Mouse (Mus musculus) limb, embryonic 13.5 days (tissue): ENCODE results near the gene Sorbs2. TPM values are rescaled to one million over a fixed set of nuclear protein-coding genes. Genes with fewer than 3 reads are reported as not detected.
A peak's percentile ranks its signal among the peaks of the same experiment; 100 is the strongest.

Experiments used
- ATAC-seq: fragments of 200-750 bp; cut with Nextera tagmentation; 2 replicates; pipeline ENCODE4 v1.8.0; 2017; ENCODE audit warnings: low read depth, moderate number of reproducible peaks, moderate TSS enrichment; ENCODE audit not compliant: low FRiP score
- H3K27ac ChIP-seq: fragments of 300-500 bp; sonication (generic); 2 replicates; pipeline ENCODE4 v1.5.1; 2015; ENCODE audit warnings: inconsistent platforms, mild to moderate bottlenecking, moderate library complexity
- H3K27me3 ChIP-seq: fragments of 300-500 bp; sonication (generic); 2 replicates; pipeline ENCODE4 v1.6.1; 2015; ENCODE audit warnings: mild to moderate bottlenecking, inconsistent platforms
- H3K36me3 ChIP-seq: fragments of 300-500 bp; sonication (generic); 2 replicates; pipeline ENCODE4 v1.6.1; 2015; ENCODE audit warnings: inconsistent platforms, mild to moderate bottlenecking, moderate library complexity
- H3K4me1 ChIP-seq: fragments of 300-500 bp; sonication (generic); 2 replicates; pipeline ENCODE4 v1.6.1; 2015; ENCODE audit warnings: inconsistent platforms
- H3K4me2 ChIP-seq: fragments of 300-500 bp; sonication (generic); replicated peaks from 2 replicates; pipeline ENCODE4 v1.6.1; 2015; ENCODE audit warnings: inconsistent platforms, mild to moderate bottlenecking, moderate library complexity
- H3K4me3 ChIP-seq: fragments of 300-500 bp; sonication (generic); 2 replicates; pipeline ENCODE4 v1.5.1; 2015; ENCODE audit warnings: moderate library complexity, mild to moderate bottlenecking, inconsistent platforms
- H3K9ac ChIP-seq: fragments of 300-500 bp; sonication (generic); 2 replicates; pipeline ENCODE4 v1.6.1; 2015; ENCODE audit warnings: mild to moderate bottlenecking, inconsistent platforms
- H3K9me3 ChIP-seq: fragments of 300-500 bp; sonication (generic); 2 replicates; pipeline ENCODE4 v1.6.1; 2016; ENCODE audit warnings: inconsistent platforms
- WGBS: fragments of 180-500 bp; shearing (Covaris S2); methylation state at CpG from one replicate; pipeline ENCODE4 v1.1.7; 2015; 5-methylcytosine and 5-hydroxymethylcytosine counted together
- polyA plus RNA-seq: library from polyadenylated mRNA; unstranded; fragments of >200 nt; fragmentation: Nextera tagmentation; extraction: Ambion mirVana; gene quantifications from 2 replicates; pipeline ENCODE4 v1.2.1, GENCODE M21; 2015

Sorbs2 gene
- polyA plus RNA-seq, 1 experiment from 2014 or later: 52.4 TPM

- Histone ChIP-seq H3K27ac (no peak overlapping the region), H3K36me3 (peaks cover 19% of the 10 kb centered on the region), H3K4me2 (no peak overlapping the region), H3K9ac (no peak overlapping the region), H3K27me3 (no peaks in the 10 kb centered on the region), H3K9me3 (no peaks in the 10 kb centered on the region), H3K4me3 (no peak overlapping the region), H3K4me1 (no peaks in the 10 kb centered on the region)
- 84% methylated on average over 9 of the region's 9 CpGs for WGBS
- no peak for ATAC-seq
These were observed 268.8 kb downstream of the Sorbs2 start for GRCm38 (mm10) chr8:45776366-45776765.

- no peak for ATAC-seq
- no peak overlapping the region for H3K27ac ChIP-seq
- no peaks in the 10 kb centered on the region for H3K27me3 ChIP-seq
- no peak overlapping the region for H3K9ac ChIP-seq
- H3K4me1 ChIP-seq: no peaks in the 10 kb centered on the region
- H3K36me3 ChIP-seq: peaks cover 19% of the 10 kb centered on the region
- no peaks in the 10 kb centered on the region for H3K9me3 ChIP-seq
- no peak overlapping the region for H3K4me3 ChIP-seq
- 95% methylated on average over 7 of the region's 7 CpGs for WGBS
- H3K4me2 ChIP-seq: no peak overlapping the region
These were observed 269.4 kb downstream of the Sorbs2 start for GRCm38 (mm10) chr8:45776977-45777376.

DNA sequence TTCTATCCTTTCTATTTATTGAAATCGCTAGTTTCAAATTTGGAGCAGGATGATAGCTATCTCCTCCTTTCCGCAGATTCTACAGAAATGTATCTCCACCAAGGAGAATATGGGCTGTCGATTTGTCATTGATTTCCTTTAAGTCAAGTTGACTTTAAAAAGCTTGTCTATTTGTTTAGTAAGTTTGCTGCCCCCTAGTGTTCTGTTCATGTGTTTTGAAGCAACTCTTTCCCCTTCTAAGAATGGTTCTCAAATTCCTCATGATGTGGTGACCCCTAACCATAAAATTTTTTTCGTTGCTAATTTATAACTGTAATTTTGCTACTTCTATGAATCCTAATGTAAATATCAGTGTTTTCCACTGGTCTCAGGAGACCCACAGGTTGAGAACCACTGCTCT lies 273.0 kb downstream of the Sorbs2 start:
- no peaks in the 10 kb centered on the region for H3K4me1 ChIP-seq
- 46% methylated on average over 4 of the region's 4 CpGs for WGBS
- no peak overlapping the region for H3K4me3 ChIP-seq
- no peak overlapping the region for H3K9ac ChIP-seq
- H3K27me3 ChIP-seq: no peaks in the 10 kb centered on the region
- no peak overlapping the region for H3K4me2 ChIP-seq
- no peaks in the 10 kb centered on the region for H3K9me3 ChIP-seq
- no peak for ATAC-seq
- H3K36me3 ChIP-seq: peaks cover 12% of the 10 kb centered on the region; the same call in 1 of the 2 replicates
- no peak overlapping the region for H3K27ac ChIP-seq

GRCm38 (mm10) chr8:45788610-45789009 lies 281.0 kb downstream of the Sorbs2 start:
- Histone ChIP-seq H3K36me3 (peaks cover 20% of the 10 kb centered on the region), H3K4me2 (no peak overlapping the region), H3K27ac (no peak overlapping the region), H3K4me1 (no peaks in the 10 kb centered on the region), H3K9me3 (no peaks in the 10 kb centered on the region), H3K4me3 (no peak overlapping the region), H3K27me3 (no peaks in the 10 kb centered on the region), H3K9ac (no peak overlapping the region)
- 85% methylated on average over 3 of the region's 3 CpGs for WGBS
- no peak for ATAC-seq

DNA sequence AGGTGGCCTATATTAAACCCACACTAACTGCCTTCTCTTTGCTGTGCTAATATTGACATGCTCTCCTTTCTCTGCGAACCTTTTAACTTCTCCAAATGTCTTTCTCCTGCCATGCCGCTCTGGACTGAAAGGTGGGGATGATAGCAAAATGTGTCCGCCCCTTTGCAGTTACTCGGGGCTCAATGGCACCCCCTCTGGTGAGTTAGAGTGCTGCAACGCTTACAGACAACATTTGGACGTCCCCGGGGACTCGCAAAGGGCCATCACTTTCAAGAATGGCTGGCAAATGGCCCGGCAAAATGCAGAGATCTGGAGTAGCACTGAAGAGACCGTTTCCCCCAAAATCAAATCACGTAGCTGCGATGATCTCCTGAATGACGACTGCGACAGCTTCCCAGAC lies 287.3 kb downstream of the Sorbs2 start:
- H3K4me3 ChIP-seq: no peak overlapping the region
- H3K9ac ChIP-seq: no peak overlapping the region
- H3K36me3 ChIP-seq: peaks cover 29% of the 10 kb centered on the region
- no peak overlapping the region for H3K4me2 ChIP-seq
- no peaks in the 10 kb centered on the region for H3K9me3 ChIP-seq
- ATAC-seq: no peak
- H3K4me1 ChIP-seq: no peaks in the 10 kb centered on the region
- no peaks in the 10 kb centered on the region for H3K27me3 ChIP-seq
- 88% methylated on average over 14 of the region's 14 CpGs for WGBS
- no peak overlapping the region for H3K27ac ChIP-seq

GRCm38 (mm10) chr8:45796331-45796740 lies 288.7 kb downstream of the Sorbs2 start:
- WGBS: 58% methylated on average over 11 of the region's 11 CpGs
- H3K27ac ChIP-seq: no peak overlapping the region
- no peak overlapping the region for H3K4me3 ChIP-seq
- no peaks in the 10 kb centered on the region for H3K4me1 ChIP-seq
- no peaks in the 10 kb centered on the region for H3K9me3 ChIP-seq
- peaks cover 29% of the 10 kb centered on the region for H3K36me3 ChIP-seq
- H3K27me3 ChIP-seq: no peaks in the 10 kb centered on the region
- peak; percentile 36; the same call in 1 of the 2 replicates for ATAC-seq
- H3K9ac ChIP-seq: no peak overlapping the region
- H3K4me2 ChIP-seq: peak overlapping the region; percentile 27; the same call in 1 of the 2 replicates

- no peak for ATAC-seq
- H3K4me1 ChIP-seq: no peaks in the 10 kb centered on the region
- no peak overlapping the region for H3K27ac ChIP-seq
- WGBS: 86% methylated on average over 4 of the region's 4 CpGs
- no peak overlapping the region for H3K4me2 ChIP-seq
- H3K27me3 ChIP-seq: no peaks in the 10 kb centered on the region
- H3K4me3 ChIP-seq: no peak overlapping the region
- H3K9ac ChIP-seq: no peak overlapping the region
- no peaks in the 10 kb centered on the region for H3K9me3 ChIP-seq
- peaks cover 20% of the 10 kb centered on the region for H3K36me3 ChIP-seq
These were observed 291.9 kb downstream of the Sorbs2 start for GRCm38 (mm10) chr8:45799517-45799916.

DNA sequence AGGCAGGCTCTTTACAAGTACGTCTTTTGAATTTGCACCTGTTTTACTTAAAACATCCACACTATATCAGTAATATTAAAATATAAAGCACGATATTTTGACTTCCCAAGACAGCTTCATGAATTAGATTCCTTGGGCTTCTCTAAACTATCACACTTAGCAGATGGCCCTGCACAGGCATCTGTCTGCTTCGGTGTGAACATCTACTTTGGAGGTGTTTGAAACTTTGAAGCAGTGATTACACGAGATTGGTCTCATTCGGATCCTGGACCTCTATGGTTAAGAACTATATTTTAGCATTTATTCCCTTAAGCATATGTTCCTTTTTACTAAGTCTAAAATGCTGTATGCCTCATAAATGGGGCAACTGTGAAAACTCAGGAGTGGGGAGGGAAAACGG lies 301.0 kb downstream of the Sorbs2 start:
- no peak for ATAC-seq
- 91% methylated on average over 6 of the region's 6 CpGs for WGBS
- no peak overlapping the region for H3K27ac ChIP-seq

DNA sequence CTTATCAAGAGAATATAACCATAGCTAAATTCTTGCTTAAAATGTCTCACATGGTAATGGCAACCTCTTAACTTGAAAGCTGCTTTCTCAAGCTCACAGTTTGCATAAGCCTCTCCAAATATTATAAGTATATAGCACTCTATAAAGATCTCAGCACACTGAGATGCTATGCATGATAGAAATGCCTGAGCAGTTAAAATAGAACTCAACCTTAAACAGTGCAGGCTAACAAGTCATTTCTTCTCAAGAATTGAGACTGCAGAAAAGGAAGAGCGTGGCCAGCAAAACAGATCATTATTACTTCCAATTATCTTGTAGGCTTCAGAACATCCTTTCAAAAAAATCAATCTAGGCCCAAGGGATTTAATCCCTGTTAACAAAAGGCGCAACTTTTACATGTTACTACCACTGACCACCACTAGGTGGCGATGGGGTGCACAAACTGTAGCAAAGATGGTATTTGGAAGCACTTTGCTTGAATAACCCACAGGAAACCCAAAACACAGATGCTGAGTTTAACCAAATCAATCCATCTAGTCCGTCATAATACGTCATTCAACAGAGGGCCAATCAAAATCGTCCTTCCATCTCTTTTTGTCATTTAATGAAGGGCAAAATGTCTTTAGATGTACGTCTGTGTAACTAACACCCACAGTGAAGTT lies 309.3 kb downstream of the Sorbs2 start:
- H3K36me3 ChIP-seq: peaks cover 5% of the 10 kb centered on the region; the same call in 1 of the 2 replicates
- H3K9ac ChIP-seq: no peak overlapping the region
- 26% methylated on average over 7 of the region's 7 CpGs for WGBS
- H3K27me3 ChIP-seq: no peaks in the 10 kb centered on the region
- no peaks in the 10 kb centered on the region for H3K9me3 ChIP-seq
- peaks cover 15% of the 10 kb centered on the region for H3K4me1 ChIP-seq
- H3K4me3 ChIP-seq: no peak overlapping the region
- H3K4me2 ChIP-seq: no peak overlapping the region
- no peak for ATAC-seq
- no peak overlapping the region for H3K27ac ChIP-seq

More for the DNA sequence above, 301.0 kb downstream of the Sorbs2 start:
- no peaks in the 10 kb centered on the region for H3K4me1 ChIP-seq
- H3K9me3 ChIP-seq: no peaks in the 10 kb centered on the region
- H3K36me3 ChIP-seq: peaks cover 30% of the 10 kb centered on the region
- H3K27me3 ChIP-seq: no peaks in the 10 kb centered on the region
- H3K9ac ChIP-seq: no peak overlapping the region
- no peak overlapping the region for H3K4me2 ChIP-seq
- H3K4me3 ChIP-seq: no peak overlapping the region

- no peak overlapping the region for H3K4me3 ChIP-seq
- no peak overlapping the region for H3K9ac ChIP-seq
- H3K27ac ChIP-seq: peak overlapping the region; percentile 48; the same call in 1 of the 2 replicates
- no peak for ATAC-seq
- H3K4me2 ChIP-seq: no peak overlapping the region
- peaks cover 29% of the 10 kb centered on the region for H3K4me1 ChIP-seq
- H3K36me3 ChIP-seq: peaks cover 16% of the 10 kb centered on the region; the same call in 1 of the 2 replicates
- H3K9me3 ChIP-seq: no peaks in the 10 kb centered on the region
- H3K27me3 ChIP-seq: no peaks in the 10 kb centered on the region
- 58% methylated on average over 5 of the region's 5 CpGs for WGBS
These were observed 314.1 kb downstream of the Sorbs2 start for GRCm38 (mm10) chr8:45821650-45822049.

GRCm38 (mm10) chr8:45829985-45830548 lies 322.5 kb downstream of the Sorbs2 start:
- Histone ChIP-seq H3K4me1 (peaks cover 8% of the 10 kb centered on the region; the same call in 1 of the 2 replicates), H3K36me3 (peaks cover 4% of the 10 kb centered on the region; the same call in 1 of the 2 replicates), H3K4me3 (no peak overlapping the region), H3K27ac (no peak overlapping the region), H3K9me3 (no peaks in the 10 kb centered on the region), H3K27me3 (no peaks in the 10 kb centered on the region), H3K9ac (no peak overlapping the region), H3K4me2 (no peak overlapping the region)
- 91% methylated on average over 2 of the region's 2 CpGs for WGBS
- ATAC-seq: 0 out of 2 replicates have a peak, but pooled peaks have one; percentile 24

DNA sequence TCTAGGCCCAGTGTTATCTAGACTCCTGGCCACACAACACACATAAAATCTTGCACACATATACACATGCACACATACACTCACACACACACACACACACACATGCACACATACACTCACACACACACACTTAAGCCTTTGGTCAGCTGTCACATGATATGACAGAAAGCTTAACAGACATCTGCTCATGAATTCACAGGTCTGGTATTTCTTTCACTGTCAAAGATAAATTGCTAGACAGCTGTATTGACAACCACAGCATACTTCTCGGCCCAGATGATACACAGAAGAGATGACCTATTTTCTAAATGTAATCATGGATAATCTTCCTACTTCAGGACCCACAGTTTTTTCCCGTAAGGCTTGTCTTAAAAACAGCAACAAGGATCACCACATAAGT lies 326.3 kb downstream of the Sorbs2 start:
- no peaks in the 10 kb centered on the region for H3K9me3 ChIP-seq
- no peak overlapping the region for H3K4me3 ChIP-seq
- H3K9ac ChIP-seq: no peak overlapping the region
- no peaks in the 10 kb centered on the region for H3K4me1 ChIP-seq
- ATAC-seq: no peak
- no peaks in the 10 kb centered on the region for H3K36me3 ChIP-seq
- H3K27me3 ChIP-seq: no peaks in the 10 kb centered on the region
- H3K4me2 ChIP-seq: no peak overlapping the region
- 68% methylated on average over 2 of the region's 2 CpGs for WGBS
- H3K27ac ChIP-seq: no peak overlapping the region
